Mouse (Mus musculus) lung, adult 2 months (tissue): ENCODE measurements around the gene Ext2.

Experiments used
- CTCF ChIP-seq: fragments of 200-500 bp; IDR thresholded peaks from 2 replicates; pipeline ENCODE4 v1.5.1; 2011; ENCODE audit warnings: mild to moderate bottlenecking, low read length, control low read depth; ENCODE audit not compliant: insufficient read depth
- POLR2A ChIP-seq: fragments of 200-500 bp; IDR thresholded peaks from 2 replicates; pipeline ENCODE4 v1.6.1; 2011; ENCODE audit warnings: low read depth, mild to moderate bottlenecking, control low read depth, low read length, borderline replicate concordance; ENCODE audit errors: extremely low read depth

DNA sequence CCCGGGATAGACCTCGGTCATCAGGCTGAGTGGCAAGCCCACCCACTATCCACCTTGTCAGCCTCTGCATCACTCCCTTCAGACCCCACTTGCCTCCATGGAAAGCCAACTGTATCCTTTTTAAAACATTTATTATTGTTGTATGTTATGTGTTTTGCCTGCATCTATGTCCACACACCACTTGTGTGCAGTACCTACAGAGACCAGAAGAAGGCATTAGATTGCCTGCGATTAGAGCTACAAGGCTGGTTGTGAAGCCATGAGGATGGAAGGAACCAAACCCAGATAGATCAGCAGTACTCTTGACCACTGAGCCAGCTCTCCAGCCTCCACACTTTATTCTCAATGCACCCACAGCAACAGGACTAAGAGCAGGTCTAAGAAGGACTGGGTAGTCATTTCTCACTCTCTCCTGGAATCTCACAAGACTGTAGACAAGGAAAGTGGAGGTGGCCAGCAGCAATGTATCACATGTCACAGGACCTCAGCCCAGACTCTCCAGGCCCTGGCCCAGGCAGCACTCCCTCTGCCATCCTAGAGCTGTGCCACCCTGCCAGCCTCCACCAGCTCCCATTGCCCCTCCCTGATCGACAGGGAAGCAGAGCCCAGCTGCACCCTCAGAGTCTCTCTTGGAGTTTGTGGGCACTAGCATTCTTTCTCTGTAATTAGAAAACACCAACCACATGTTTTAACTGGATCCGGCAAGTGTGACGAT is 15.7 kb downstream of the Ext2 start:
- no peak for TF ChIP-seq POLR2A
- TF ChIP-seq CTCF: no peak
